Mouse (Mus musculus): ENCODE data around the gene Maneal.

Gene Maneal

GRCm38 (mm10) chr4:124861283-124862188 is at the start of gene Maneal:
TSS of gene Maneal (minus strand) at chr4:124862171.
- DNase-seq: peak; percentile 54

GRCm38 (mm10) chr4:124905971-124906822 is 44.2 kb upstream of the Maneal start:
- peak in 1 of 2 experiments; percentile 62 for DNase-seq

GRCm38 (mm10) chr4:124905417-124905816 is 43.4 kb upstream of the Maneal start:
- DNase-seq: no peak

- no peak for DNase-seq
These were observed 37.9 kb upstream of the Maneal start for GRCm38 (mm10) chr4:124899906-124900305.

- no peak for DNase-seq
These were observed 36.5 kb upstream of the Maneal start for GRCm38 (mm10) chr4:124898428-124898827.

- peak; percentile 72 to 78 for DNase-seq
These were observed 32.8 kb upstream of the Maneal start for GRCm38 (mm10) chr4:124894508-124895428.

GRCm38 (mm10) chr4:124893769-124894168 is 31.8 kb upstream of the Maneal start:
- no peak for DNase-seq

- DNase-seq: no peak
These were observed 28.9 kb upstream of the Maneal start for GRCm38 (mm10) chr4:124890831-124891230.

GRCm38 (mm10) chr4:124889935-124890334 is 28.0 kb upstream of the Maneal start:
- DNase-seq: no peak

- DNase-seq: no peak
These were observed 26.7 kb upstream of the Maneal start for GRCm38 (mm10) chr4:124888702-124889101.

- peak; percentile 28 to 52 for DNase-seq
These were observed 20.3 kb upstream of the Maneal start for GRCm38 (mm10) chr4:124882151-124882729.

- peak; percentile 90 to 94 for DNase-seq
These were observed 19.5 kb upstream of the Maneal start for GRCm38 (mm10) chr4:124881341-124881908.

GRCm38 (mm10) chr4:124880599-124880998 is 18.6 kb upstream of the Maneal start, which contains the start of gene Epha10:
TSS of gene Epha10 (plus strand) at chr4:124880899.
- DNase-seq: no peak

GRCm38 (mm10) chr4:124872719-124873118 is 10.7 kb upstream of the Maneal start:
- DNase-seq: peak in 1 of 2 experiments; percentile 18

- DNase-seq: peak; percentile 33 to 41
These were observed 1.5 kb downstream of the Maneal start for GRCm38 (mm10) chr4:124860446-124860845.

- DNase-seq: peak in 1 of 2 experiments; percentile 45
These were observed 3.6 kb downstream of the Maneal start for GRCm38 (mm10) chr4:124858370-124858769.

- DNase-seq: no peak
These were observed 5.7 kb downstream of the Maneal start for GRCm38 (mm10) chr4:124856294-124856693.

GRCm38 (mm10) chr4:124850933-124851658 is 10.9 kb downstream of the Maneal start, which contains the start of gene 1110065P20Rik:
TSS of gene 1110065P20Rik (minus strand) at chr4:124851196.
- peak; percentile 79 for DNase-seq

- peak; percentile 96 to 97 for DNase-seq
These were observed 11.6 kb downstream of the Maneal start, which contains the start of gene Yrdc for GRCm38 (mm10) chr4:124850261-124850913. TSS of gene Yrdc (plus strand) at chr4:124850679.
